Mouse (Mus musculus) brain, embryonic 14.5 days (tissue): Measurements from ENCODE around the gene Abat.

ENCODE experiments used
- CTCF ChIP-seq: fragments of 200-500 bp; IDR thresholded peaks from 2 replicates; pipeline ENCODE4 v1.5.1; 2012; ENCODE audit warnings: inconsistent platforms, mild to moderate bottlenecking, moderate library complexity, borderline replicate concordance; ENCODE audit not compliant: insufficient read depth, insufficient read length; ENCODE audit errors: extremely low read depth
- POLR2A ChIP-seq: fragments of 200-500 bp; IDR thresholded peaks from 2 replicates; pipeline ENCODE4 v1.6.1; 2012; ENCODE audit warnings: mild to moderate bottlenecking, inconsistent platforms, borderline replicate concordance; ENCODE audit not compliant: poor library complexity, insufficient read depth, insufficient read length, severe bottlenecking; ENCODE audit errors: extremely low read depth

- TF ChIP-seq CTCF (no peak), POLR2A (no peak)
These were observed 8.1 kb downstream of the Abat start for GRCm38 (mm10) chr16:8521322-8521721.
